Mouse (Mus musculus) heart, postnatal 10 days (tissue): ENCODE measurements around the gene Lnpk. TPM values are rescaled to one million over a fixed set of nuclear protein-coding genes. Genes with fewer than 3 reads are reported as not detected.

Source experiments
- DNase-seq, 2 experiments: peaks; one replicate each; pipeline ENCODE4 v3.0.0; 2021
- intact Hi-C: fragments of 180-260 bp; cut with DNase I; formaldehyde crosslinking; loops from one replicate; pipeline ENCODE4 v1.15.1; 2025
- total RNA-seq, 2 experiments: library from RNA; stranded (reverse); gene quantifications; 2 replicates each; pipeline ENCODE4 v1.2.3; 2021

Lnpk gene
- 10 to 100 TPM; 18.7 to 21.4 TPM for total RNA-seq

DNA sequence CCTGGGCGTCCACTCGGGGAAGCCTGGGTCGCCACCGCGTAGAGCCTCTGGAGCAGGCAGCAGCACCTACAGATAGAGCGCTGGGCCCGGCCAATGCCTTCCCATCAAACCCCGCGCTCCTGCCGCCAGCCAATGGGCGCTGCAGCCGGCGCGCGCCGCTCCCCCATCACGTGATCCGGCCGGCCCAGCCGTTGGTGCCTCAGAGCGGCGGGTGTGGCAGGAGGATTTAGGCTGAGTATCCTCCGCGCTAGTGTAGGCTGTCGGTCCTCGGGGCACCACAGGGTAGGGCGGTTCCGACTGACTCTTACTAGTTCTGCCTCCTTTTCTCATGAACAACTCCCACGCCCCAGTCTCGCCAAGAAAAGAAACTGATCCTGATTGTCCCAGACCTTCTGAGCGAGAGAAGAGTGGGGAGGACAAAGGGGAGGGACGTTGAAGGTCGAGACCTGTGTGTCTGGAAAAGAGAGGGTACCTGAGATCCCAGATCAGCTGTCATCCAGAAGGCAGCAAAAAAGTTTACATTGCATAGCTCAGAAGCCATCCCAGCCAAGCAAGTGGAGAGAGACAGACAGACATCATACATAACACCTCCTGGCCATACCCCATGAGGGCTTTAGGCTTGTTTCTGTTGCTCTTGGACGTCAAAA, at the start of gene Lnpk:
Lnpk (minus strand) TSS at position 593 of the 647 bp plus-strand sequence.
- intact Hi-C loops, result no loop called here
- DNase-seq, result peak; percentile 94 to 95

DNA sequence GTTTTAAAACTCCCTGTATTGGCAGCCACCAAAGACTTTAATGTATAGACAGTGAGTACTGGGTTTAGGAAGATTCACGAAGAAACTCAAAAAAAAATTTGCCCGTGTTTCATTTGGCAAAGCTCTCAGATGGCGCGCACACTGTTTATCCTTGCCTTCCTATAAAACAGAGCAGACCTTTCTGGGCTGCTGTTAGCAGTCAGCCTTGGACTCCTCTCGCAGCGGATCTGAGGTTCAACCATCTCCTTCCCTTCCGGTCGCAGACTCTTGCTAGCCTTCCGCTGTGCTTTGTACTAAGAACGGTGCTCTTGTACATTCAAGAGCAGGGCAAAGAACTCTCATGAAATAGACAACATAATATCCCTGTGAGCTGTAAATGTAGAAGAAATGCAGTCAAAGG, 41.1 kb upstream of the Lnpk start:
- intact Hi-C loops, result no loop called here
- DNase-seq, result no peak

DNA sequence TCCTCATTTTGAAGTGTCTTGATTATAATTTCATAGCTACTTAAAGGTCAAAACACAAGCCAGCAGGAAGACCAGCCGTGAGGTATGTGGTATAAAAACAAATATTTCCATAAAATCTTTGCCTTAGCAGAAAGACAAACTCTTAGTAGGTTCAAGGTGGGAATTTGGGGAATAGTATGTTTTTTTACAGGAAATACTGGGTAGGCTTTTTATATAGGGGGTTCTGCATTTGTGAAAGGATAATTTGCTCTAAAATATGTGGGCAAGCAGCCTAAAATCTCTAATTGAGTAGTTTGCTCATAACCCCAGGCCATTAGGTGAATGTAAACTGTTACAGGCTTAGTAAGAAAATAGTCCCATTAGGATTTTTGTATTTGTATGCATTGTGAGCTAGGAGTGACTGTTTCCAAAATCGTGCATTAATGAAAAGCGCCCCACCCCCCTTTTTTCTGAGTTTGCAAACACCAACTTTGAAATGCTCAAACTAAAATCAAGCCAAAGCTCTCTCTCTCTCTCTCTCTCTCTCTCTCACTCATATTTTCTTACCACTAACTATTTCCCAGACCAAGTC, 40.5 kb upstream of the Lnpk start:
- DNase-seq, result no peak
- intact Hi-C loops, result no loop called here

DNA sequence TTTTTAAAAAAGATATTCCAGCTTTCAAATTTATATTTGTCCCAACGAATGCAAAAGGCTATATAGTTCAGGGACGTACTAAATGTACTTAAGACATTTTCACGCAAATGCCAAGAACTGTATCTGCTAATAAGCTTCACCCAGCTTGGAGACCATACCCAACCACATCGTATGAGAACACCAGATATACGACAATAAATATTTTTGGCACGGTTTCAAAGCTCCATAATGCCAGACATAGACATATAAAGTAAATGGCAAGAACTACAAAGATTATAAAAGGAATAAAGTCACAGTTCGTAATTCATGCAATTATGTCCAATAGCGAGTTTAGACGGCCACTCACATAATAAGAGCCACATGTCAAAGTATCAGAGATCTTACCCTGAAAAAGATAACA, 38.5 kb upstream of the Lnpk start:
- intact Hi-C loops, result no loop called here

DNA sequence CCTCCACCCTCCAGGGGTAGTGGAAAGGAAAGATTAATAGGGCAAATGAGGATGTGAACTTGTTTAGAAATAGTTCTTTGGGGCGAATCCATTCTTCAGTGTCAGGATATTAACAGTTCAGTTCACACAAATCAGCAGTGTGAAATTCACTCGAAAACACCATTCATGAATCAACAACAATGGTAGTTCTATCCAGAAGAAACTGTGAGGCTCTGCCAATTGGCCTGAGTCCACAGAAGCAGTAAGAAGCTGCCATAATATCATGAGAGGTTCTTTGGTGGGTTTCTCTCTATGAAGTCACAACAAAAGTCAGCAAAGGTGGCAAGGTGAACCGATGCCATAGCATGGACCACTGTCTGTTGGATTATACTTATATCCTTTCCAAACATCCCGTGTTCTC, 32.2 kb upstream of the Lnpk start:
- DNase-seq, result no peak
- intact Hi-C loops, result no loop called here

More for the DNA sequence above, 38.5 kb upstream of the Lnpk start:
- no peak for DNase-seq

DNA sequence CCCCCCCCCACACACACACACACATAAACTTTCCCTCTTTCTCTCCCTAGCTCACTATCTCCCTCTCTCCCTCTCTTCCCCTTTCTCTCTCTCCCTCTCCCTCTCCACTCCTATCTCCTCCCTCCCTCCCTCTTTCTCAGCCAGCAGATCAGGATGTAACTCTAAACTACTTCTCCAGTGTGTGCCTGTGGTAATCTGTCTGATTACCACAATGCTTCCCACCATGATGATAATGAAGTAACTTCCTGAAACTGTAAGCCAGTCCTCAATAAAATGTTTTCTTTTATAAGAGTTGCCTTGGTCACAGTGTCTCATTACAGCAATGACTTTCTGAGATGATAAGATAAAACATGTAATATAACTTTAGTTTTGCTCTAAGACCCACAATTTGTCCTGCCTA, 30.1 kb upstream of the Lnpk start:
- intact Hi-C loops, result no loop called here
- DNase-seq, result no peak

DNA sequence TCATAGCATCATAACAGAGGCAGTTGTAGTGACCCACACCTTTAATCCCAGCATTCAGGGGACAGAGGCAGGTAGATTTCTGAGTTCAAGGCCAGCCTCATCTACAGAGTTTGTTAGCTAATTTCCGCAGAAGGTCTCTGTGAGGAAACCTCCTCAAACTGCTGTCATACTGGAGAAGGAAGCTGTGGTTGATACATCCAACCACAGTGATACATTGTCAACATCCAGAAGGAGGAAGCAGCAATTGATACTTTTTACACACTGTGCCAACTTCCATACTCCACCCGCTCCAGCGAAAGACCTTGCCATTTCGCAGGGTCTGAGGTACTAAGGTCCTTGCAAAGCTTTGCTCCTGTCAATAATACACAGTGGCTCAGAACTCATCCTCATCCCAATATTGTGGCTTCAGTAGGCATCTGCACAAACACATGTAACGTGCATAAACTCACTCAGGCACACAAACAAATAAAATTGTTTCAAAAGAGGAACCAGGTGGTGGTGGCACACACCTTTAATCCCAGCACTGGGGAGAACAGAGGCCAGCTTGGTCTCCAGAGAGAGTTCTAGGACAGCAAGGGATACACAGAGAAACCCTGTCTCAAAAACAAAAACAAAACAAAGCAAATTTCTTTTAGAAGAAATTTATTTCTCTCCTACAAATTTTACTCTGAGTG, 27.0 kb upstream of the Lnpk start:
- intact Hi-C loops, result no loop called here
- no peak for DNase-seq

DNA sequence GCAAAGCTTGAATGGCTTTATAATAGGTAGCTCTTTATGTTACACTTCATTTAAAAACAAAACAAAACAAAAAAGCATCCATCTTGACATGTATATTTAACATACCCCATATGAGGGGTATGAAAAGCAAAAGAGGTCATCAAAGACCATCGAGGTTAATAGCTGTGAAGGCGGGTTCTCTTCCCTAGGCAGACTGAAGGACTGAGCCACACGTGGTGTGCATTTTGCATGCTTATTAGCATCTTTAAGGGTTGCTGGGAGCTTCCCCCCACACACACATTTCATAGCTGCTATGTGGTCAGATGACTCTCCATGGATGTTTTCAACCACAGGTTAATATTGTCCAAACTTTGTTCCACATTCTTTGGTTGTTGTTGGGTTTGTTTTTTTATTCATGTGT, 24.8 kb upstream of the Lnpk start:
- intact Hi-C loops, result no loop called here
- DNase-seq, result no peak

DNA sequence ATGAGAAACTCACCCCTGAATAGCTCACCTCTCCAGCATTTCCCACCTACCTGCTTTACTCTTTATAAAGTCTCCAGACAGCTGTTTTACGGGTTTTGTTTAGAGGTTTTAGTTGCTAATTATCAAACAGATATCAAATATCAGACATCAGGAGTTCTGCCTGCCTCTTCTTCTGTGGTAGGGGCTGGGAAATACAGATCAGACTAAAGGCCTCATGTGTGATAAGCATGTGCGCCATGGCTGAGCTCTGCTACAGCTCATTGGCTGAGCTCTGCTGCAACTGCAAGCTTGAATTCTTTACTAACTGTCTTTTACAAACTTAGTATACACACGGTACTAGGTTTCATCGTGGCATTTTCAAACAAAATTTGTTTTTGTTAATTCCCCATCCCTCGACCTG, 23.2 kb upstream of the Lnpk start:
- DNase-seq, result no peak
- intact Hi-C loops, result no loop called here

DNA sequence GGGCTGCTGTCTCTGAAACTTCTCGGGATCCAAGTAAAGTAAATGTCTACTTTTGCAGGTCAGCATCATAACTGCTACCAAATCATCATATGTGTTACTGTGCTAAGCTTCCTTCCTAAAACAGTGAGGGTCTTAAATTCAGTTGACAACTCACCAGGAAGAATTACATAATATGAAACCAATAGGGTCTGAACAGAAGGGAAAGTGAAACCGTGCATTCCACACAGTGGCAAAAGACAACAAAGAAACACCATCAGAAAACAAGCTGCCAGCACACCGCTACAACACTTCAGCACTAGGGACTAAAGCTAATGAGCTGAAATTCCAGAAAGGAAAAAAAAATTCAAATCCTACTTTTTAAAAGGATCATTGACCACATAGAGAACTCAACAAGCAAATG, 17.9 kb upstream of the Lnpk start:
- intact Hi-C loops, result no loop called here
- no peak for DNase-seq

DNA sequence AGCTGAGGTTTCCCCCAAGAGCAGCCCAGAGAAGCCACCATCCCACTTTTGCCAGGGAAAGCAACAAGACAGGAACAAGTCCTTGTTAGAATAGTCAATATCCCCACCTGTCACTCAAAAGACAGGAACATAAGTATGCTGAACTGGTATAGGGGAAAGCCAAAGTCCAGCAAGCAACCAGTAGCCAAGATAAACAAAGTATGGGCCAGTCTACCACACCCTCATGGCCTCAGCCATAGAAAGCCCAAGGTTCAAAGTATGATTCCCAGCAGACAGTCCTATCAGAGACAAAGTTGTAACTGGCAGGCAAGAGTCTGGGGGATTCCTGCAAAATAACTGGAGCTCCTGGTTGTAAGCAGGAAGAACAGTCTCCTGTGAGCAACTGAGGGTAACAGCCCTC, 16.9 kb upstream of the Lnpk start:
- DNase-seq, result no peak
- intact Hi-C loops, result no loop called here

DNA sequence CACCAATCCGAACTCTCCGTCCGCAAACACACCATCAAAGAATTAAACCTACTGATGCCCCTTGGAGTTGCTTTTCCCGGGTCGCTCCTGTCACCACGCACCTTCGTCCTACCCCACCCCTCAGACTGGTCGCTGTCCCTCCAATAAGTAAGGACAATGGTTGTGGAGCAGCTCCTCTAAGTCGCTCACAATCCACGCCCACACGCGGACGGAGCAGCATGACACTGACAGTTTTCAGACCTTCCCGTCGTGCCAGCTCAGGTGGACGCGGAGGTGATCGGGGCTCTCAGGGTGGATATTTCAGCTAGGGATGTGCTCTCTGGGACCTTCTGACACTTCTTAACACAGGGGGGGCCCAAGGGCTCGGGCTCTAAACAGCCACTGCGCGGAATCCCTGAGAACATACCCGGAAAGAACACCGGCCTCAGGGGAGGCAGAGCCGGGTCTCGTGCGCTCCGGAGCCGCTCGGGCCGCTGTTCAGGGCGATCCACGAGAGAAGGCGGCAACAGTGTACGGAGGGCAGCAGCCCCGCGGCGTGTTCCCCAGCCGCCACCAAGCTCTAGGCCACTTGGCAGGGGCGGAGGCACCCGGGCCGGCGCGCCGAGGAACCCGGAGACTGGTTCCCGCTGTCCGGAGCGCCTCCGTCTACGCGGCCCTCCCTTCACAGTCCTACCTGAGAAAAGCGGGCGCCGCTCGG, 941 bp downstream of the Lnpk start:
- intact Hi-C loops, result no loop called here
- DNase-seq, result peak; percentile 41 to 47

DNA sequence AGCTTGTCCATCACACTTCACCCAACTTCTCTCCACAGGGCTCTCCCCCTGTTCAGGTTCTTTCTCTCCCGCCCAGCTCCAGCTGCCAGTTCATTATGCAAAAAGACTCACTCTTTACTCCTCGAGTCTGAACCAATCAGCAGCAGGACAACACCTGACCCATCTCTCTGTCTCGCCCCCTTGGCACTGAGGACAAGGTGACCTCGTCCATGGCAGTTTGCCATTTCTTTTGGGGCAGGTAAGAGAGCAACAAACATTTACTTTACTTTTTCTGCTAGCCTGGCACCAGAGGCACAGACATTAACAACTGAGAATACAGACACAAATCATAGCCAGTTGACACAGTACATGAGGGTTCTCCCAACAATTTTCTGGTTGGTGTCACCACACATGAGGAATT, 8.8 kb downstream of the Lnpk start:
- intact Hi-C loops, result no loop called here
- DNase-seq, result no peak

DNA sequence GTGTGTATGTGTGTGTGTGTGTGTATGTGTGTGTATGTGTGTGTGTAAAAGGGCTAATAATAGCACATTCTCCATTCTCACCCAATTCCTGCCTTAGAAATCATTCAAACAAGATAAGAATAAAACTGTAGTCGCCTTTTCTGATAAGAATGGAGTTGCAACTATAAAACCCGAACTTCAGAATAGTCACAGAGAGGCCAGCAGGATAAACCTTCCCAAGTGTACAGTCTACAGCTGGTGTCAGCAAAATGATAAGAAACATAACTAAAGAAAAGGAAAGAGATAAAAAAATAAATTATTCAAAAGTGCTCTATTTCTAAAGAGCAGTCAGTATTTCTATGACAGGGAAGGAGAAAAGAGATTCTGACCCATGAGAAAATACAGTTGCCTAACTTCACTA, 19.4 kb downstream of the Lnpk start:
- intact Hi-C loops, result no loop called here

DNA sequence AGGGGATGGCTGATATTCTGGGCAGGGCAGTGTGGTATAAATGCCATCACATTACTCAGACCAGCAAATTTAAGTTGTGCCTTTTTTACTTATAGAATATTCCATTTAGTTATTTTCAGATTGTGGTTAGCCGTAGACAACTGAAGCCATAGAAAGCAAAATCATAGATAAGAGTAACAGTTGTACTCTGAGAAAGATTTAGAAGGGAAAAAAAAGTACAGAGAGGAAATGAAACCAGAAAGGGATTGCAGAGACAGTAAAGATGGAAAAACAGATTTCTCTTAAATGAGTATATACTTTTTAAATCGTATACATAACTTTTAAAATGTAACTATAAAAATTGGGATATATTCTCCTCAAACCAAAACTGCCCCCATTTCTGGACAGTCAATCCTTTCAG, 20.1 kb downstream of the Lnpk start:
- intact Hi-C loops, result no loop called here
- DNase-seq, result no peak

More for the DNA sequence above, 19.4 kb downstream of the Lnpk start:
- DNase-seq, result no peak

DNA sequence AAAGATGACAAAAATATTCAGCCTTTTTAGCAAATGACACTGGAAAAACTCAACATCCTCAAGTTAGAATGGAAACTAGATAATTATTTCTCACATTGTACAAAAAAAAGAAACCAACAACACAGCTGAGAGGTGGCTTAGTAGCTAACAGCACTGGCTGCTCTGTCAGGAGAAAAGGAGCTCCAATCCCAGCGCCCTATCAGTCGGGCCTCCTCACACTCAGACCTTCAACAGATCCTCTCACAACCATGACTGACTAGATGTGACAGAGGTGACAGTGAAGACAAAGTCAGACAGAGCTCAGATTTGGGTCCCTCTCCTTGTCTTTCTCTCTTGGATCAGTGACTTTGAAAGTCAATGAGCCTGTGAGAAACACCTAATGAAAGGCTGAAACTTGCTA, 21.8 kb downstream of the Lnpk start:
- no peak for DNase-seq
- intact Hi-C loops, result no loop called here

DNA sequence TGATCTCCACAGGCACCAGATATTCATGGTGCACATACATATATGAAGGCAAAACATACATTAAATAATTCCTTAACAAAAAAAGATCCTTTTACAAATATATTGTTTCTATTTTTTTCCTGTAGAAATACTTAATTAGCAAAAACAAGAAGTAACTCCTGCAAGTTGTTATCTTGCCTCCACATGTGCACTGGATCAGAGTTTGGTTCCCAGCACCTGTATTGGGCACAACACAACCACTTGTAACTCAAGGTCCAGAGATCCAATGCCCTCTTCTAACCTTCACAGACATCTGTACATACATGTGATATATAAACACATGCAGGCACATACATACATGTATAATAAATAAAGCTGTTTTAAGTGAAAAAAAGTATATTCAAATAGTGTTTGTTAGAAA, 27.3 kb downstream of the Lnpk start:
- intact Hi-C loops, result no loop called here
- DNase-seq, result no peak

DNA sequence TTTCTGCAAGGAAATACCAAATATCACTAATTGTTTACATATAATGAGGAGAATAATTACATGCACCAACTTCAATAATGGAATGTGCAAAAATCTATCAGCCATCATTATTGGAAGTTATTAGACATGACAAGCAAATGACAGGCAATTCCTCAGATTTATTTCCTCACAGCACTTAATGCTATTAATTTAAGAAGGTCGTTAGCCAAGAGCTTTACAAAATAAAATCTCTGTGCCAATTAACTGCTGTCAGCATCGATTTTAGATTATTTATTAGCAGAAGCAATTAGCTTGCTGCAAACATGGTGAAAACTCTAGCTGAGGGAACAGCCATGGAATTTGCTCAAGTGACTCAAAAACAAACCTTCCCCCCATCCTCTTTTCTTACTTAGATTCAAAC, 30.9 kb downstream of the Lnpk start:
- intact Hi-C loops, result no loop called here
- DNase-seq, result no peak

DNA sequence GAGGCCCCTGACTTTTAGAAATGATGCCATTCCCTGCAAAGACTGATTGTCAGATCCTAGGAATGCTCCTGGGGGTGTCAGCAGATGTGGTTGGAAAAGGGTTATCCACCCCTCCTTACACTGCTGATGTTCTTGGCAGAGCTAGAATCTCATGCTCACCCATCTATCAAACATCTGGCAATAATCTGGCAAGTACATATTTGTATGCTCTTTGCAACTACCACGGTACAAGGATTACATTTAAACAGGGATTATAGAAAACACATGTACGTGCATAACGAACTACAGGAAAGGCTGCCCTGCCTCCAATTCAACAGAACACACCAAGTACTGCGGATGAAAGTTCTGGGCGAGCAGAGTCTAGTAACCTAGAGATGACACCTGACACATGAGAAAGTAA, 70.9 kb downstream of the Lnpk start:
- intact Hi-C loops, result no loop called here

DNA sequence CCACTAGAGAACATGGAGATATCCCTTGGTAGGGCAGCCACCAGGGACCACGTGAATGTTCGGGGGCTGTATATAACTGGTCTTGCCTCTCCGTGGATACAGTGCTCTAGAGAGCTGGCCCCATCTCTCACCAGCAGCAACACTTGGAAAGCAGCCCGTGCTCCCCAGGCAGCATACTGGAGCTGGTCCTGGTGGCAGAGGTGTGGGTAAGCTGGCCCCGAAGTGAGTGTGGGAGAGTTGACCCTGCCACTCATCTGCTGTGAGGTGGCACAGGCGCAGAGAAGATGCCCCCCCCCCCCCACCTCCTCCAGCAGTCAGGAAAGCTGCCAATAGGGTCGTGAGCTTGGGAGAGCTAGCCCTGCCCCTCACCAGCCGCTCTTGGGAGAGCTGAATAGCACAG, 72.8 kb downstream of the Lnpk start:
- intact Hi-C loops, result no loop called here
- no peak for DNase-seq

More for the DNA sequence above, 70.9 kb downstream of the Lnpk start:
- DNase-seq, result no peak

DNA sequence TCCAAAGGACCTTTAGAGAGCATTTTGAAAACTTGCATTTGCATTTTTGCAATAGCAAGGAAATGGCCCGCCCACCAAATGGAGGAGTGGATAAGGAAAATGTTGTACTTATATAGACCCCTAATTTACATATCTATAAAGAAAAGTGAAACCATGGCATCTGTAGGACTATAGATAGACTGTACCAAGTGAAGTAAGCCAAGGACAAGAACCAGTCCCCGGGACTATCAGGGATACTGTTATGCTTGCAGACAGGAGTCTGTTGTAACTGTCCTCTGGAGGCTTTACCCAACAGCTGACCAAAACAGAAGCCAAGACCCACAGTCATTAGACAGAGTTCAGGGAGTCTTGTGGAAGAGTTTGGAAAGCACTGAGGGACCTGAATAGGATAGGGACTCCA, 78.9 kb downstream of the Lnpk start:
- no peak for DNase-seq
- intact Hi-C loops, result no loop called here

DNA sequence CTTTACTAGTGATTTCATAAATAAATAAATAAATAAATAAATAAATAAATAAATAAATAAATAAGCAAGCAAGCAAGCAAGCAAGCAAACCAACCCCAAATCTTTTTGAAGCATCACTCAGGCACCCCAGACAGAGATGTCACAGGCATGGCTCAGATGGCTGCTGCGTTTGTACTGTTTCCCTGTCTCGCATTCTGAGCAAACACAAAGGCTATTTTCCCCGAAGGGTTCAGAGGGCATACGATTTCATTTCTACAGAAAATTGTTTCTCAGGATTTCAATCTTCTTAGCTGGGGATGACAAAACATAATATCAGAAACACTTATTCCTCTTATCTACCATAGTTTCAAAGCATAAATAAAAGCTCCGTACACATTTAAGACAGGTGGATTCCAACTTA, 81.4 kb downstream of the Lnpk start:
- intact Hi-C loops, result loop anchor here (10.0 kb wide), 1 partner anchor 687 kb away; no protein-coding TSS in a partner anchor
- DNase-seq, result no peak
